Mouse (Mus musculus): ENCODE data around the gene Esrra. TPM values are rescaled to one million over a fixed set of nuclear protein-coding genes. Genes with fewer than 3 reads are reported as not detected.
"Not testable (repeated sequence)": the region's sequence is repeated elsewhere in the genome, so short reads cannot be mapped to it uniquely, and the experiment has no call there.

Gene Esrra
- total RNA-seq, 4 experiments from 2014 or later, result 54.2 to 76.0 (median 64.8) TPM

GRCm38 (mm10) chr19:6922901-6923735 is 1.5 kb upstream of the Esrra start:
- no peak for DNase-seq (ENCODE audit: low spot score in 2 of 2)

GRCm38 (mm10) chr19:6920741-6921636 is 624 bp downstream of the Esrra start:
- DNase-seq (ENCODE audit: low spot score in 2 of 2), result no peak

GRCm38 (mm10) chr19:6919876-6920740 is 1.5 kb downstream of the Esrra start:
- no peak for DNase-seq (ENCODE audit: low spot score in 2 of 2)

- DNase-seq (ENCODE audit: low spot score in 2 of 2), result no peak
These were observed 2.2 kb downstream of the Esrra start for GRCm38 (mm10) chr19:6919431-6919830.

GRCm38 (mm10) chr19:6918321-6918720 is 3.3 kb downstream of the Esrra start:
- DNase-seq (ENCODE audit: low spot score in 2 of 2), result no peak

- no peak for DNase-seq (ENCODE audit: low spot score in 2 of 2)
These were observed 5.1 kb downstream of the Esrra start for GRCm38 (mm10) chr19:6916496-6916895.

- DNase-seq (ENCODE audit: low spot score in 2 of 2), result no peak
These were observed 6.3 kb downstream of the Esrra start for GRCm38 (mm10) chr19:6915276-6915675.

GRCm38 (mm10) chr19:6914540-6914939 is 7.1 kb downstream of the Esrra start:
- no peak for DNase-seq (ENCODE audit: low spot score in 2 of 2)

- no peak for DNase-seq (ENCODE audit: low spot score in 2 of 2)
These were observed 7.6 kb downstream of the Esrra start for GRCm38 (mm10) chr19:6913991-6914390.

GRCm38 (mm10) chr19:6913036-6913435 is 8.6 kb downstream of the Esrra start:
- DNase-seq (ENCODE audit: low spot score in 2 of 2), result no peak

GRCm38 (mm10) chr19:6912205-6912970 is 9.2 kb downstream of the Esrra start:
- no peak for DNase-seq (ENCODE audit: low spot score in 2 of 2)

GRCm38 (mm10) chr19:6911101-6912074 is 10.2 kb downstream of the Esrra start:
- no peak for DNase-seq (ENCODE audit: low spot score in 2 of 2)

- DNase-seq (ENCODE audit: low spot score in 2 of 2), result not testable (repeated sequence)
These were observed 11.3 kb downstream of the Esrra start for GRCm38 (mm10) chr19:6910306-6910705.

GRCm38 (mm10) chr19:6909507-6910289 is 11.9 kb downstream of the Esrra start, which contains the start of the genes Trmt112 and Prdx5:
Gene Trmt112 (plus strand): TSS chr19:6909698.
Gene Prdx5 (minus strand): TSS chr19:6910106.
- DNase-seq (ENCODE audit: low spot score in 2 of 2), result peak; percentile 92 to 96

GRCm38 (mm10) chr19:6909021-6909420 is 12.6 kb downstream of the Esrra start:
- DNase-seq (ENCODE audit: low spot score in 2 of 2), result no peak

GRCm38 (mm10) chr19:6907811-6908540 is 13.6 kb downstream of the Esrra start:
- no peak for DNase-seq (ENCODE audit: low spot score in 2 of 2)

GRCm38 (mm10) chr19:6907094-6907493 is 14.5 kb downstream of the Esrra start:
- DNase-seq (ENCODE audit: low spot score in 2 of 2), result no peak

GRCm38 (mm10) chr19:6906199-6906598 is 15.4 kb downstream of the Esrra start:
- no peak for DNase-seq (ENCODE audit: low spot score in 2 of 2)
